Mouse (Mus musculus) c-Kit-negative CD71-positive TER-119-positive erythroid progenitor cells, embryonic 14.5 days (primary cell): ENCODE results near the gene Atg2a.
A peak's percentile ranks its signal among the peaks of the same experiment; 100 is the strongest.

Source experiments
- DNase-seq: peaks from one replicate; pipeline ENCODE4 v3.0.0-alpha.2; 2013; ENCODE audit warnings: low read depth, low spot score

Gene Atg2a

GRCm38 (mm10) chr19:6241274-6242107 is at the start of gene Atg2a:
Atg2a (plus strand) TSS chr19:6241668.
- DNase-seq = peak; percentile 98

- no peak for DNase-seq
These were observed 37.2 kb upstream of the Atg2a start for GRCm38 (mm10) chr19:6204265-6204664.

- DNase-seq = no peak
These were observed 34.8 kb upstream of the Atg2a start for GRCm38 (mm10) chr19:6206716-6207115.

GRCm38 (mm10) chr19:6216046-6216705 is 25.3 kb upstream of the Atg2a start:
- no peak for DNase-seq

- no peak for DNase-seq
These were observed 22.9 kb upstream of the Atg2a start for GRCm38 (mm10) chr19:6218606-6219005.

GRCm38 (mm10) chr19:6226135-6226534 is 15.3 kb upstream of the Atg2a start, which contains the start of gene Gpha2:
Gpha2 (plus strand) TSS chr19:6226380.
- DNase-seq = no peak

- no peak for DNase-seq
These were observed 14.7 kb upstream of the Atg2a start for GRCm38 (mm10) chr19:6226763-6227162.

- no peak for DNase-seq
These were observed 13.6 kb upstream of the Atg2a start for GRCm38 (mm10) chr19:6227864-6228263.

- DNase-seq = no peak
These were observed 11.1 kb upstream of the Atg2a start for GRCm38 (mm10) chr19:6230411-6230810.

- DNase-seq = no peak
These were observed 10.4 kb upstream of the Atg2a start for GRCm38 (mm10) chr19:6231036-6231435.

GRCm38 (mm10) chr19:6233647-6234046 is 7.8 kb upstream of the Atg2a start:
- no peak for DNase-seq

- no peak for DNase-seq
These were observed 7.0 kb upstream of the Atg2a start for GRCm38 (mm10) chr19:6234337-6235083.

GRCm38 (mm10) chr19:6235084-6236052 is 6.1 kb upstream of the Atg2a start, which contains the start of gene Ppp2r5b:
Ppp2r5b (minus strand) TSS chr19:6235872.
- peak; percentile 70 for DNase-seq

GRCm38 (mm10) chr19:6236053-6236441 is 5.4 kb upstream of the Atg2a start:
- peak; percentile 71 for DNase-seq

GRCm38 (mm10) chr19:6236842-6237241 is 4.6 kb upstream of the Atg2a start:
- DNase-seq = no peak

- no peak for DNase-seq
These were observed 2.7 kb upstream of the Atg2a start for GRCm38 (mm10) chr19:6238740-6239139.

GRCm38 (mm10) chr19:6240136-6240535 is 1.3 kb upstream of the Atg2a start:
- peak; percentile 63 for DNase-seq

- no peak for DNase-seq
These were observed 743 bp upstream of the Atg2a start for GRCm38 (mm10) chr19:6240725-6241124.

GRCm38 (mm10) chr19:6242281-6242680 is 813 bp downstream of the Atg2a start:
- no peak for DNase-seq

GRCm38 (mm10) chr19:6243226-6243625 is 1.8 kb downstream of the Atg2a start:
- DNase-seq = no peak

- no peak for DNase-seq
These were observed 4.3 kb downstream of the Atg2a start for GRCm38 (mm10) chr19:6245806-6246205.
